Mouse (Mus musculus) inflammation-experienced regulatory T-cells (primary cell): Measurements from ENCODE around the gene Magi1. TPM values are rescaled to one million over a fixed set of nuclear protein-coding genes. Genes with fewer than 3 reads are reported as not detected.

Experiments
- polyA plus RNA-seq, 2 experiments: library from polyadenylated mRNA; unstranded; fragments of 100-300 nt; shearing (Covaris generic); gene quantifications; one replicate each; pipeline ENCODE4 v1.2.1; 2017

Magi1 gene
- polyA plus RNA-seq = 1 to 10 TPM in 1 of 2 experiments, under 1 TPM in 1; 0.40 to 1.2 TPM

DNA sequence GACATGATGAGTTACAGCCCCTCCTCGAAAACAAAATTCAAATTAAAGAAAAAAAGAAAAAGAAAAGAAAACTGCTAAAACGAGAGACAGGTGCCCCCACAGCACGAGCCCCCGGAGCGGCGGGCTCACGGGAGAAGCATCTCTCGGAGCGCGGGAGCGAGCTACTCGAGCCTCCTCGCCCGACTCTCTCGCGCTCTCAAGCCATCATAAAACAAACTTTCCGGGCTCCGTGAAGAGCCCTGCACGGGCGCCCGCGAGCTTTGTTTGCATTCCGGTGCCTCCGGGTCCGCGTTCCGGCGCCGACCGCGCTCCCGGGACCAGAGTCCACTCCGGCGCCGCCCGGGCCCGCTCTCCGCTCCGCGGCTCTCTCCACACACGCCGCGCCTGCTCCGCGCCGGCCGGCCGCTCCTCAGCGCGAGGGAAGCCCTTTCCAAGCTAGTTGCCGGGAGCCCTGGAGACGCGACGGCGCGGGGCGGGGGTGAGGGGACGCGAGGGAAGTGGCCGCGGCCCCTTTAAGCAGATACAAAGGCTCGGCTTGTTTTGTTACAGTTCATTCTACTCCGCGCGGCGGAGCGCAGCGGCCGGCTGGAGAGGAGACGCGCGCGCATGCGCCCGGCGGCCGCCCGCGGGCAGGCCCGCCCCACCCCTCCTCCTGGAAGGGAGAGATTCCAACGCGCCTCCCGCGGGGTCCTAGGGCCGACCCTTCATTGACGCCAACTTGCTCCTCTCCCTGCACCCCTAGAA, at the start of gene Magi1:
Gene Magi1 (minus strand): TSS at position 600 of the 744 bp plus-strand sequence.

Other genes with a start within 250 kb of the Magi1 start
- gene Slc25a26, start 216.4 kb upstream of the Magi1 start, polyA plus RNA-seq = 1 to 10 TPM; 6.8 to 7.4 TPM